Mouse (Mus musculus) hindbrain, embryonic 14.5 days (tissue): Measurements from ENCODE around the gene Prdm16. TPM values are rescaled to one million over a fixed set of nuclear protein-coding genes. Genes with fewer than 3 reads are reported as not detected.

Source experiments
- ATAC-seq: fragments of 200-750 bp; cut with Nextera tagmentation; 2 replicates; pipeline ENCODE4 v1.8.0; 2017; ENCODE audit warnings: moderate number of reproducible peaks, mild to moderate bottlenecking, moderate TSS enrichment, moderate library complexity; ENCODE audit not compliant: low FRiP score
- DNase-seq: peaks from one replicate; pipeline ENCODE4 v3.0.0-alpha.2; 2015; ENCODE audit warnings: low spot score
- H3K27ac ChIP-seq: fragments of 300-500 bp; sonication (generic); 2 replicates; pipeline ENCODE4 v1.5.1; 2014; ENCODE audit warnings: mild to moderate bottlenecking, moderate library complexity
- H3K27me3 ChIP-seq: fragments of 300-500 bp; sonication (generic); 2 replicates; pipeline ENCODE4 v1.6.1; 2014; ENCODE audit warnings: mild to moderate bottlenecking, low read length, mixed read lengths; ENCODE audit not compliant: control insufficient read depth, insufficient read depth
- H3K36me3 ChIP-seq: fragments of 300-500 bp; sonication (generic); replicated peaks from 2 replicates; pipeline ENCODE4 v1.6.1; 2014; ENCODE audit not compliant: control insufficient read depth, insufficient read depth
- H3K4me1 ChIP-seq: fragments of 300-500 bp; sonication (generic); replicated peaks from 2 replicates; pipeline ENCODE4 v1.6.1; 2014; ENCODE audit warnings: antibody characterized with exemption, low read length, mixed read lengths; ENCODE audit not compliant: control insufficient read depth, insufficient read depth
- H3K4me2 ChIP-seq: fragments of 300-500 bp; sonication (generic); replicated peaks from 2 replicates; pipeline ENCODE4 v1.6.1; 2014; ENCODE audit warnings: mild to moderate bottlenecking, moderate library complexity
- H3K4me3 ChIP-seq: fragments of 300-500 bp; sonication (generic); replicated peaks from 2 replicates; pipeline ENCODE4 v1.5.1; 2014; ENCODE audit warnings: mild to moderate bottlenecking, low read length
- H3K9ac ChIP-seq: fragments of 300-500 bp; sonication (generic); 2 replicates; pipeline ENCODE4 v1.6.1; 2014
- H3K9me3 ChIP-seq: fragments of 300-500 bp; sonication (generic); 2 replicates; pipeline ENCODE4 v1.6.1; 2016; ENCODE audit warnings: low read length; ENCODE audit not compliant: control insufficient read depth
- WGBS: fragments of 180-500 bp; shearing (Covaris S2); extraction: QIAGEN DNeasy Blood & Tissue Kit; methylation state at CpG from one replicate; pipeline ENCODE4 v1.1.7; 2014; 5-methylcytosine and 5-hydroxymethylcytosine counted together
- polyA plus RNA-seq: library from polyadenylated mRNA; unstranded; fragments of >200 nt; fragmentation: Nextera tagmentation; extraction: Ambion mirVana; gene quantifications from 2 replicates; pipeline ENCODE4 v1.2.1, GENCODE M21; 2014

The Prdm16 gene
- polyA plus RNA-seq, 1 experiment from 2014 or later: 15.6 TPM

DNA sequence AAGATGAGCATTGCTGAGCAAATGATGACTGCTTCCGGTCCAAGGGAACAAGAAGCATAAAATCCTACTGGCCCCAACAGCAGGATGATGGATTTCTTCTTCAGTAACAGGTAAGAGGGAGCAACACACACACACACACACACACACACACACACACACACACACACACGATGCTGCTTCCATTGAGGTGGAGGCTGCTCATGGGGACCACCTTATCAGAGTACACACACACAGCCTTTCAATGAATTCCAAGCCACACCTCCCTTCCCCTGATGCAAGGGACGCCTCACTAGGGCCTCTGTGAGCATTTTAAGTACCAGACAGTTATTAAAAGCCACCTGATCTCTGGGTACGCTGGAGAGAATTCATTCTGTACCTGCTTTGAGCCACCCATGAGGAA is 39.9 kb downstream of the Prdm16 start:
- DNase-seq: no peak
- H3K27me3 ChIP-seq: peaks cover 12% of the 10 kb centered on the region
- ATAC-seq: no peak
- no peak overlapping the region for H3K27ac ChIP-seq
- WGBS: 66% methylated on average over 4 of the region's 4 CpGs
- no peaks in the 10 kb centered on the region for H3K36me3 ChIP-seq
- H3K4me2 ChIP-seq: no peak overlapping the region
- peaks cover 52% of the 10 kb centered on the region for H3K4me1 ChIP-seq
- H3K9me3 ChIP-seq: no peaks in the 10 kb centered on the region
- no peak overlapping the region for H3K9ac ChIP-seq
- H3K4me3 ChIP-seq: no peak overlapping the region

DNA sequence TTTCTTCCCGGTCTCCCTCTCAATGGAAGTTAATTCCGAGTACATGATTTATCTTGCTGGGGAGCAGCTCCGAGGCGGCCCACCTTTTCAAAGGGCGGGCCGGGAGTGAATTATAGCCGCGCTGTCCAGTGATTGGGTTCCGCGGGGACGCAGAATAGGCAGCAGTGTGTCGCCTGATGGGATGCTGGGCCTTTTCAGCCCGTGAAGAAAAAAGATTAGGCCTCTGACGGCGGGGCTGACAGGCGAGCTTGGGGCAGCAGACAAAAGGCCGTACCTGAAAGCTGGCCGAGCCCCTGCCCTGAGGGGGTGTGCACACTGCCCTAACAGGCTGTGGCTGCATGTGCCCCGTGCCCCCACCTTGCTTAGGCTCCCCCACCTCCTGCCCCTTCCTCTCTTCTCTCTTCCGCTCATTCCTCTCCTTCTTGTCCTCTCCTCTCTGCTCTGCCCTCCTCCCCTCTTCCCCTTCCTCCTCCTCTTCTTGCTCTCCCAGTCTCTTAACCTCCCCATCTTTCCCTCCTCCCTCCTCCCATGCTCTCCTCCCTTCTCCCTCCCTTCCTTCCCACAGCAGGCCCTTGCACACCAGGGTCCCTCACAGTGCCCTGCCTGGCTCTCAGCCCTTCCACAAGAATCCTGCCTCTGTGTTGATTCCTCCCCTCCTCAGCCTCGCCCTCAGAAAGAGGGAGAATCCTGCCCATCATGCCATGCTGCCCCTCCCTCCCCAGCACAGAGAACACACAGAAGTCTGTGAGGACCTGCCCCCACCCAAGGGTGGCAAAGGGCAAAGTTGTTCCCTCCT is 41.7 kb downstream of the Prdm16 start:
- H3K4me3 ChIP-seq: no peak overlapping the region
- H3K9ac ChIP-seq: peak overlapping the region; percentile 43
- H3K27ac ChIP-seq: peak overlapping the region; percentile 66
- H3K4me2 ChIP-seq: peak overlapping the region; percentile 24
- H3K4me1 ChIP-seq: peaks cover 36% of the 10 kb centered on the region
- H3K36me3 ChIP-seq: no peaks in the 10 kb centered on the region
- peaks cover 13% of the 10 kb centered on the region for H3K27me3 ChIP-seq
- 6% methylated on average over 21 of the region's 21 CpGs for WGBS
- DNase-seq (no peak), ATAC-seq (peak; percentile 46; the same call in 1 of the 2 replicates)
- no peaks in the 10 kb centered on the region for H3K9me3 ChIP-seq

DNA sequence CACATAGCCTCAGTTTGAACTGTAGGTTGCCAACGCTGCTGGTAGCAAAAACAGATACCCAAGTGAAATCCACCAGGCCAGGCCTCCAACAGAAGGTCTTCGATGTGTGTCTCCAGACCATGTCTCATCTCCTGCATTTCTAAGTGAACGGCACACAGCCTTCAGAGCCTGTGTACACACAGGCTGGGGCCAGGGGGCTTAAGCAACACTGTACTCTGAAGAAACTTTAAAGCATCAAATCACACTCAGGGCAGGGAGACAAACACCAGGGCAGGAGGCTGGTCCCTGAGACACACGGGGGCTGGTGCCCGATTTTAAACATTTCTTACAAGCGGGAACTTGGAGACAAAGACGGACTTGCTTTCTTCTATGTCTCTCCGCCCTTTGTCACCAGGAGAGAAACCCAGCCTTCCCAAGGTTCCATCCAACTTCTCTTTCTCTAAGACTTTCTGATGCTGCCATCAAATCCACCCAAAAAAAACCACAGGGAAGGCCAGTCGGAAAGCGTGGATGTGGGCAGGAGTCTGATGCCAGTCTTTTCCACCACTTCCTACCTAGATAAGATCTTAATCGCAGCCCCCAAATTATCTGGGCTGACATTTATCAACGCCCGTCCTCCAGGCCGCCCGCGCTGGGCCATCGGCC is 42.4 kb downstream of the Prdm16 start:
- ATAC-seq (no peak), DNase-seq (no peak)
- Histone ChIP-seq H3K27me3 (peaks cover 17% of the 10 kb centered on the region), H3K4me3 (no peak overlapping the region), H3K9ac (peak overlapping the region; percentile 43), H3K9me3 (no peaks in the 10 kb centered on the region), H3K27ac (peak overlapping the region; percentile 66), H3K4me2 (peak overlapping the region; percentile 24), H3K36me3 (no peaks in the 10 kb centered on the region), H3K4me1 (peaks cover 29% of the 10 kb centered on the region)
- 24% methylated on average over 17 of the region's 17 CpGs for WGBS

DNA sequence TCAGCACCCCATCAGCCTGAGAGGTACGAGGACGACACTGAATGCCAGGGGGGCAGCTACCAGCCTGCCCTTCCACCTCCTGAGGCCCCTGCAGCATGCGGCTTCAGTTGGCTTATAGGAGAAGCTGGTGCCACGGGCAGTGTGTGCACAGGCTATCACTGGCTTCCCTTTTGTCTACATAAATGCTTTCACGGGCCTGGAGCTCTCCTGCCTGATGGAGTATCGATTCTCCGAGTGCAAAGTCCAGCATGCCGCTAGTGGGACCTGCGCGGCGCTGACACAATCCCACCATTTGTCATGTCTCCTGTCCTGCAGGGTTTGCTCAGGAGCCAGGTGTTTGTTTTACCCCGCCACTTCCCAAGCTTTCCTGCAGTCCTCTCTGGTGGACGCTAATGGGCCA is 44.1 kb downstream of the Prdm16 start:
- Histone ChIP-seq H3K27me3 (peaks cover 17% of the 10 kb centered on the region), H3K4me2 (no peak overlapping the region), H3K4me1 (peaks cover 24% of the 10 kb centered on the region), H3K36me3 (no peaks in the 10 kb centered on the region), H3K4me3 (no peak overlapping the region), H3K9ac (no peak overlapping the region), H3K27ac (no peak overlapping the region), H3K9me3 (no peaks in the 10 kb centered on the region)
- ATAC-seq: no peak
- no peak for DNase-seq
- 68% methylated on average over 13 of the region's 13 CpGs for WGBS

DNA sequence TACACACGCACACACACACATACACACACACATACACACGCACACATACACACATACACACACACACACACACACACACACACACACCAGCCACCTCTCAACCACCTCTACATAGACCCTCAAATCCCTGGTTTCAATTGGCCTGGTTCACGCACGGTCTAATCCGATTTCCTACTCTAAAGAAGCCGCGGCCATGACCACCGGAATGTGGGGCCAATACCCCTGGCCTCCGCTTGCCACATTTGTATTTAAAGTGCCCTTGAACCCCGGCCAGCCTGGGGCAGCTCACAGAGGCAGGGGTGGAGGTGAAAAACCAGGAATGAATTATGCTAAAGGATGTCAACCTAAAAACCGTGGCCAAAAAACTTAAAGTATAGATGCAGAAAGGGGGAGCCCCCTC is 45.8 kb downstream of the Prdm16 start:
- no peaks in the 10 kb centered on the region for H3K36me3 ChIP-seq
- ATAC-seq (no peak), DNase-seq (no peak)
- H3K4me3 ChIP-seq: no peak overlapping the region
- peaks cover 17% of the 10 kb centered on the region for H3K27me3 ChIP-seq
- no peak overlapping the region for H3K9ac ChIP-seq
- no peak overlapping the region for H3K27ac ChIP-seq
- no peak overlapping the region for H3K4me2 ChIP-seq
- 67% methylated on average over 11 of the region's 11 CpGs for WGBS
- no peaks in the 10 kb centered on the region for H3K9me3 ChIP-seq
- H3K4me1 ChIP-seq: peaks cover 27% of the 10 kb centered on the region

DNA sequence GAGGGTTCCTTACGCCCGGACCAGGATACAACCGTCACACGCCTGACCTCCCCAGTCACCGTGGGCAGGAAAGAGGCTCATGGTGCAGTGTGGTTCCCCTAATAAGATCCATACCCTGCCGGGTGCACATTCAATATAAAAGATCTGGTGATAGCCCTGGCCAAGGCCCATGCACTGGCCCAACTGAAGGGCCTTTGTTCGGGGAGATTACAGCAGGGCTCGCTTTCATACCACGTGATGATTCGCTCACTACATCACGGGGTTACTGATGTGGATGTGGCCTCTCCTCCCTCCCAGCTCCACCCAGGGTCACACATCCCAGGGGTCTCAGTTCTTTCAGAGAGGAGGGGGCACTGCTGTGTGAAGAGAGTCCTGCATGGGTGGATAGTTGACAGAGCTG is 50.3 kb downstream of the Prdm16 start:
- no peak for DNase-seq
- 65% methylated on average over 11 of the region's 11 CpGs for WGBS
- Histone ChIP-seq H3K27me3 (0 out of 2 replicates have a peak, but pooled peaks cover 4% of the 10 kb centered on the region), H3K4me3 (no peak overlapping the region), H3K9me3 (no peaks in the 10 kb centered on the region), H3K9ac (no peak overlapping the region), H3K36me3 (no peaks in the 10 kb centered on the region), H3K4me1 (0 out of 2 replicates have a peak, but pooled peaks cover 7% of the 10 kb centered on the region), H3K4me2 (no peak overlapping the region), H3K27ac (no peak overlapping the region)
- no peak; the same call in 1 of the 2 replicates for ATAC-seq

DNA sequence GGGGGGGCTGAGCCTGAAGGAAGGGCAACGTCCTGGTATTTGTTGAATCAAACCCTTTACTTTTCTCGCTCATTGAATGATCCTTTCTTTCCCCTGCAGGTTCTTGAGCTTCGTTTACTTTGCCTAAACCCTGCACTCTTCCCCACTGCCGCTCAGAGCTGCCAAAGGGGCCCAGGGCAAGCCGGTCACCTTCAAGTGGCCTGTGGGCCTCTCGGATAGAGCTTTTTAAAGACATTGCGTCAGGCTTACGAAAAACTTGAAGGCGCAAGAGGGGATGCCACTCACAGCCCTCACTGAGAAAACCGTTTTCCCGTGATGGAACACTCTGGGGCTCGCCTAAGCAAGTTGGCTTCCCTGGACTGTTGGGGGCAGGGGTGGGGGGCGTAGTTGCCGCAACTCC is 50.9 kb downstream of the Prdm16 start:
- WGBS: 72% methylated on average over 14 of the region's 14 CpGs
- Histone ChIP-seq H3K4me2 (no peak overlapping the region), H3K27me3 (0 out of 2 replicates have a peak, but pooled peaks cover 4% of the 10 kb centered on the region), H3K9me3 (no peaks in the 10 kb centered on the region), H3K27ac (no peak overlapping the region), H3K4me3 (no peak overlapping the region), H3K4me1 (0 out of 2 replicates have a peak, but pooled peaks cover 7% of the 10 kb centered on the region), H3K36me3 (no peaks in the 10 kb centered on the region), H3K9ac (no peak overlapping the region)
- DNase-seq (no peak), ATAC-seq (no peak)

DNA sequence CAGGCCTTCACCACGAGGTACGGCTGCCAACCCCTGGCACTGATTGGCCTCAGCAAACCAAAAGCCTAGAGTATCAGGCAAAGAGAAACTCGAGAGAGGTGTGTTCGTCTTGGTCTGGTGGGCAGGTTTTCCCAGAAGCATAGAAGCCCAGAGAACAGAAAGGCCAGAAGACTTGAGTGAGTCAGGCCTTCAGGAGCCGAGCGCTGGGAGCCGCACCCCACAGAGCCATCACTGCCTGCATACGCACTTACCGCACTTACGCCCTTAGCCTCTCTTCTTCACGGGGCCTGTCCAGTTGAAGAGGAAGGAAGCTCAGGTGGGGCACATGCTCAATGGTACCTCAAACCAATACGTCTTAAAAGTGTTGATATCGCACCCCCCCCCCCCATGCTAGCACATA is 53.0 kb downstream of the Prdm16 start:
- Histone ChIP-seq H3K36me3 (no peaks in the 10 kb centered on the region), H3K4me3 (no peak overlapping the region), H3K4me1 (0 out of 2 replicates have a peak, but pooled peaks cover 7% of the 10 kb centered on the region), H3K27ac (no peak overlapping the region), H3K9ac (no peak overlapping the region), H3K9me3 (no peaks in the 10 kb centered on the region), H3K4me2 (no peak overlapping the region), H3K27me3 (no peaks in the 10 kb centered on the region)
- ATAC-seq (no peak), DNase-seq (no peak)
- 90% methylated on average over 13 of the region's 13 CpGs for WGBS

DNA sequence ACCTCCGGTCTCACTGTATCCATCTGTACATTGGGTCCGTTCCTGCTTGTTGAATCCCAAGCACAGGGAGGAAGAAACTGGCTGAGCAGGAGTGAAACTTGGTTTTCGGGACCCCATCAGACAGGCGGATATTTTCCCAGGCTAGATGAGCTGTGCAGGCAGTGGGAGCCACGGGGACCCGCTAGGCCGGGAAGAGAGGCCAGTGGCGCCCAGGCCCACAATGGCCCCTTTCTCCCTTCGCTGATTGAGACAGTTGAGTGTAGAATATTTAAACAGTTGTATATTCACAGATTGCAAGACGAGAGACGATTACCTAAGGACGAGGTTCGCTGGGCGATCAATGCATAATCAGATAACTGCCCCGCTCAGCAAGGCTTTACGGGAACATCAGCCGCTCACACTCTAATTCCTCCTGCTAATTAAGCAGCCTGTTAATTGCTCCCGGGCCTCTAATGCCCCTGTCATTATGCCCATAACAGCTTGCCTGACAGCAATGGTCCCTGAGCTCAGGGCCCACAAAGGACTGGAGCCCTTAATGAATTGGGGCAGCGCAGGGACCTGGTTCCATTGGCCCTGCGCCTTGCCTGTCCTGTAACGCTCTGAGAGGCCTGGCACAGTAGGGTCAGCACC is 54.0 kb downstream of the Prdm16 start:
- ATAC-seq (peak; percentile 44; the same call in 1 of the 2 replicates), DNase-seq (no peak)
- 50% methylated on average over 21 of the region's 21 CpGs for WGBS
- 0 out of 2 replicates have a peak, but pooled peaks cover 4% of the 10 kb centered on the region for H3K4me1 ChIP-seq
- H3K27ac ChIP-seq: no peak overlapping the region
- no peaks in the 10 kb centered on the region for H3K9me3 ChIP-seq
- H3K4me2 ChIP-seq: no peak overlapping the region
- H3K36me3 ChIP-seq: no peaks in the 10 kb centered on the region
- no peaks in the 10 kb centered on the region for H3K27me3 ChIP-seq
- no peak overlapping the region for H3K9ac ChIP-seq
- H3K4me3 ChIP-seq: no peak overlapping the region
